Mouse (Mus musculus): ENCODE results near the gene Lsp1. TPM values are rescaled to one million over a fixed set of nuclear protein-coding genes. Genes with fewer than 3 reads are reported as not detected.

Lsp1 gene
- polyA plus RNA-seq, 1 experiment from 2014 or later = 99.6 TPM

DNA sequence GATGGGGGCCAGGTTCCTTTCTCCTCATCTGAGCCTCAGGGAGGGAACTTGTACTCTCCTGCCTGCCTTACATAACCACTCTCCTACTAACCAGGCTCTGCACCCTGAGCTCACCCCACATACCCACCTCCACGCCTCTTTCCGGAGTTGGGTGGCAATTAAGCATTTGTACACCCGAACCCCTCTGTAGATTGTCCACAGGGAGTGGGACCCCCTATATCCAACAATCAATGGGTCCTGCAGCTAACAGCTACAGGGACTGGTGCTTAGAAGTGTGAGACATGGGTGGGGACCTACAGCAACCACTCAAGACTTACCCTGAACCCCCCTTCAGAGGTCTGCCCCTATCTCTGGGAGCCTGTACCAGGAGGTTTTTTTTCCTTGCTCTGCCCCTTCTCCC, 20.1 kb downstream of the Lsp1 start:
- Histone ChIP-seq H3K4me2 (peak overlapping the region; percentile 59), H3K9me3 (ENCODE audit: low read depth, low read length) (no peaks in the 10 kb centered on the region), H3K27ac (ENCODE audit: low read depth) (peak overlapping the region; percentile 98), H3K27me3 (ENCODE audit: insufficient read depth, low read length) (no peaks in the 10 kb centered on the region), H3K4me1 (ENCODE audit: insufficient read depth) (peaks cover 33% of the 10 kb centered on the region), H3K4me3 (ENCODE audit: low read depth, low read length) (no peak overlapping the region), H3K36me3 (ENCODE audit: insufficient read depth) (peaks cover 22% of the 10 kb centered on the region), H3K9ac (peak overlapping the region; percentile 62)
- ATAC-seq (ENCODE audit: insufficient read depth) (no peak), DNase-seq (no peak)
- no peak for TF ChIP-seq CTCF (IDR thresholded peaks at IDR 0.05; ENCODE audit: low read depth)
- WGBS = 92% methylated on average over 3 of the region's 3 CpGs

DNA sequence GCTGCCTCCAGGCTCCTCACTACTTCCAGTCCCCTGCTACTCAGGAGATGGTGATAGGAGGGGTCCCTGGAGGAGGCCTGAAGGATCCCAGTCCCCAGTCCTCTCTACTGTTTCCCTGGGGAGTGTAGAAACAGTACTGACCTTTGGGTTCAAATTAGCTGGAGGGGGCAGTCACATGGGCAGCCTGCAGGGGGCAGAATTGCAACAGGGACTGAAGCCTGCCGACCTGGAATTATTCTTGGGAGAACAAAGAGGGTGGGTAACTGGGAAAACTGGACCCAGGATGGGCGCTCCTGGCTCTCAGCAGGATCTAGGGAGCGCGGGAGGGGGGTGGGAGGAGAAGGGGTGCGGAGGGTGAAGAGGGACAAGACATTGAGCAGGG, 20.6 kb downstream of the Lsp1 start:
- H3K4me1 ChIP-seq (ENCODE audit: insufficient read depth) = peaks cover 31% of the 10 kb centered on the region
- peak overlapping the region; percentile 98 for H3K27ac ChIP-seq (ENCODE audit: low read depth)
- DNase-seq (peak; percentile 83), ATAC-seq (ENCODE audit: insufficient read depth) (peak; percentile 3; the same call in 1 of the 2 replicates)
- H3K4me2 ChIP-seq = peak overlapping the region; percentile 59
- no peaks in the 10 kb centered on the region for H3K27me3 ChIP-seq (ENCODE audit: insufficient read depth, low read length)
- H3K4me3 ChIP-seq (ENCODE audit: low read depth, low read length) = peak overlapping the region; percentile 16
- H3K9me3 ChIP-seq (ENCODE audit: low read depth, low read length) = no peaks in the 10 kb centered on the region
- TF ChIP-seq CTCF (IDR thresholded peaks at IDR 0.05; ENCODE audit: low read depth) = peak; percentile 80
- peaks cover 27% of the 10 kb centered on the region for H3K36me3 ChIP-seq (ENCODE audit: insufficient read depth)
- H3K9ac ChIP-seq = peak overlapping the region; percentile 62
- 4% methylated on average over 5 of the region's 5 CpGs for WGBS

DNA sequence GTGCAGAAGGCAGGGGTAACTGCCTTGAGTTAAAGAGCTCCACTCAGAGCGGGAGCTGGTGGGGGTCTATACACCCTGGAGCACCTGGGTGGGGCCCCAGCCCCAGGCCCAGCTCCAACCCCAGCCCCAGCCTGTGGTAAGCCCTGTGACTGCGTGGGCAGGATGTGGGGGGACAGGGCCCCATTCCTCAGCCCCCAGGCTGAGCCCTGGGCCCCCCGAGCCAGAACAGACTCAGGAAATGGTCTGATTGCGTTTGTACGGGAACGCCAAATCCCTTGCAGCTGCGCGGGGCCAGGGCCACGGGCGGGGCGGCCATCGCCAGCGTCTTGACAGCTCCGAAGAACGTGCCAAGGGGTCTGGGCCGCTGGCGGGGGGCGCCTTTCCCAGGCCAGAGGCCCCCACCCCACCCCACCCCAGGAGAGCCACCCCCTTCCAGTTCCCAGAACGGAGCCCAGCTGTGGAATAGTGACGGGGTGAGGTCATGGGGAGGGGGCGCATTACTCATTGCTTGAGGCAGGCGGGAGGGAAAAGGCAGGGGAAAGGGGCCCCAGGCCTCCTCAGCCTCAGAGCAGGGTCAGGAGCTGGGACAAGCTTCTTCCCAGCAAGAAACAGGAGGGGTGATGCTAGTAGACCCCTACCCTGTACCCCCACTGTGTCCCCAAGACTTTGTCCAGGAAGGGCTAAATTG, 21.1 kb downstream of the Lsp1 start:
- peak overlapping the region; percentile 16 for H3K4me3 ChIP-seq (ENCODE audit: low read depth, low read length)
- ATAC-seq (ENCODE audit: insufficient read depth) = peak; percentile 81
- TF ChIP-seq CTCF (IDR thresholded peaks at IDR 0.05; ENCODE audit: low read depth) = no peak
- no peaks in the 10 kb centered on the region for H3K9me3 ChIP-seq (ENCODE audit: low read depth, low read length)
- H3K4me2 ChIP-seq = peak overlapping the region; percentile 59
- H3K36me3 ChIP-seq (ENCODE audit: insufficient read depth) = peaks cover 32% of the 10 kb centered on the region
- peak overlapping the region; percentile 62 for H3K9ac ChIP-seq
- peak overlapping the region; percentile 98 for H3K27ac ChIP-seq (ENCODE audit: low read depth)
- WGBS = under 1% methylated on average over 22 of the region's 22 CpGs
- DNase-seq = peak; percentile 89
- peaks cover 31% of the 10 kb centered on the region for H3K4me1 ChIP-seq (ENCODE audit: insufficient read depth)
- no peaks in the 10 kb centered on the region for H3K27me3 ChIP-seq (ENCODE audit: insufficient read depth, low read length)

DNA sequence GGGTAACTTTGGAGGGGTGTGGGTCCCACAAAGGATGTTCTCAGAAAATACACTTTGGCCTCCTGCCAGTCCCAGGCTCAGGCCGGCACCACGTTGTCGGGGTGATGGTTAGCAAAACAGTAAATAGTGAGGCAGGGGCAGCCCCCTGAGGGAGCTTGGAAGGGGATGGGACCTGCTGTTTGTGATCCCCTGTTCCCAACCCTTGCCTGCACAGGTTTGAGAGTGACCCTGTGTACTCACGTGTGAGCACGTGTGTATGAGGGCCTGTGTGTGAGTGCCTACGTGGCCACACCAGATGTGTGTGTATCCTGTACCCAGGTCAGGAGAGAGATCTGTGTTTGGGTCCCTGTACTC, 21.6 kb downstream of the Lsp1 start:
- 3% methylated on average over 6 of the region's 6 CpGs for WGBS
- H3K9ac ChIP-seq = peak overlapping the region; percentile 62
- no peaks in the 10 kb centered on the region for H3K9me3 ChIP-seq (ENCODE audit: low read depth, low read length)
- no peaks in the 10 kb centered on the region for H3K27me3 ChIP-seq (ENCODE audit: insufficient read depth, low read length)
- H3K4me1 ChIP-seq (ENCODE audit: insufficient read depth) = peaks cover 31% of the 10 kb centered on the region
- no peak overlapping the region for H3K4me3 ChIP-seq (ENCODE audit: low read depth, low read length)
- H3K36me3 ChIP-seq (ENCODE audit: insufficient read depth) = peaks cover 34% of the 10 kb centered on the region
- DNase-seq (peak; percentile 82), ATAC-seq (ENCODE audit: insufficient read depth) (peak; percentile 43)
- peak overlapping the region; percentile 98 for H3K27ac ChIP-seq (ENCODE audit: low read depth)
- TF ChIP-seq CTCF (IDR thresholded peaks at IDR 0.05; ENCODE audit: low read depth) = no peak
- peak overlapping the region; percentile 59 for H3K4me2 ChIP-seq

DNA sequence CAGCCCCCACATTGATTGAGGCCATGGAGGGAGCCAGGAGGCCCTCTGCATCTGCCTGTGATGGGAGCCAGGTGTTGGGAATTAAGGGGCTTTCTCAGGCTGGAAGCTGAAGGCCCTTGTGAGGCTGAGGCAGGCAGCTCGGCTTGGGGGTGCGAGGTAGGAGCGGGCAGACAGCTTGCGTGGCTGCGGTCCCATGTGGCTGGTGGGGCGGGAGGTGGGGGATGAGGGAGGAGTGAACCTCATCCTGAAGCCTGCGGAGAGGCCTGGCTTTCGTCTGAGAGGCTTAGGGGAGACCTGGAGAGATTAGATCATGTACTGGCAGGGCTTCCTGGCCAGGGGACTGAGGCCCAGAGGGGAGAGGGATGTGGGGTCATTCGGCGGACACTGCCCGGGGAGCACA, 22.5 kb downstream of the Lsp1 start:
- Histone ChIP-seq H3K36me3 (ENCODE audit: insufficient read depth) (peaks cover 35% of the 10 kb centered on the region), H3K9me3 (ENCODE audit: low read depth, low read length) (no peaks in the 10 kb centered on the region), H3K27me3 (ENCODE audit: insufficient read depth, low read length) (no peaks in the 10 kb centered on the region), H3K4me1 (ENCODE audit: insufficient read depth) (peaks cover 34% of the 10 kb centered on the region), H3K4me2 (peak overlapping the region; percentile 25; the same call in 1 of the 2 replicates), H3K9ac (0 out of 2 replicates have a peak overlapping the region, but pooled peaks have one; percentile 62), H3K4me3 (ENCODE audit: low read depth, low read length) (no peak overlapping the region), H3K27ac (ENCODE audit: low read depth) (peak overlapping the region; percentile 98)
- 27% methylated on average over 11 of the region's 11 CpGs for WGBS
- ATAC-seq (ENCODE audit: insufficient read depth) (0 out of 2 replicates have a peak, but pooled peaks have one; percentile 3), DNase-seq (peak; percentile 69)
- TF ChIP-seq CTCF (IDR thresholded peaks at IDR 0.05; ENCODE audit: low read depth) = no peak

DNA sequence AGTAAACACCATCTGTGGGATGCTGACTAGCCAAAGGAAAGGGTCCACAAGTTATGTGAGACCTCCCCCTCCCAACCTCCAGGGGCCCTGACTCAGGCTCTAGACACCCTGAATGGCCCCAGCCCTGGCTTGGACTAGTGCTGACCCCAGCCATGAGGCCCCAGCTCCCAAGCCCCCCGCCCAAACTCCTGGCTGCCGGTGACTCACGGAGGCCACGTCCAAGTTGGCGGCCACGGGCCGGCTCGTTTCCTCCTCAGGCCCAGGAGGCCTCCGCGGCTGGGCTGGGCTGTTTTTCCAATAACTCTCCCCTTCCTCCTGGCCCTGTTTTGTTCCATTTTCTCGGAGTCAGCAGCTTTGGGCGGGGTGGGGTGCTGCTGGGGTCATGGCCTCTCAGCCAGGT, 24.2 kb downstream of the Lsp1 start:
- ATAC-seq (ENCODE audit: insufficient read depth) = no peak
- H3K27ac ChIP-seq (ENCODE audit: low read depth) = peak overlapping the region; percentile 55; the same call in 1 of the 2 replicates
- DNase-seq = no peak

DNA sequence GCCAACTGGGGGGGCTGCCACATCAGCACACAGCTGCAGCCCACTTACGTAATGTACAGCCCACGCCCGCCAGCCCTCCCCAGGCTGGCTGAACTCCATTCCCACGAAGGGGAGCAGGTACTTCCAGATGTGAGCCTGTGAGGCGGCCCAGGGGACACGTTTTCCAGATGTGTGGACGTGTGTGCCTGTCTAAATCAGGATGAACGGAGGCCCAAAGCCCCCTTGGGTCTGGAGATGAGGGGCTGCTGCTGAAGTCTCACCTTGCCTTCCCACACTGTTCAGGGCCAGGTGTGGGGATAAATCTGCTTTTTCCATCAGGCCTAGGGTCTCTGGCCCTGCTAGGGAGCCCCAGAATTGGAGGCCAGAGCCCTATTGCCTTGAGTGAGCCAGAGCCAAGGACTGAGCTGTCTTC, 26.1 kb downstream of the Lsp1 start:
- Histone ChIP-seq H3K4me3 (ENCODE audit: low read depth, low read length) (no peak overlapping the region), H3K27me3 (ENCODE audit: insufficient read depth, low read length) (no peaks in the 10 kb centered on the region), H3K9ac (no peak overlapping the region), H3K36me3 (ENCODE audit: insufficient read depth) (peaks cover 65% of the 10 kb centered on the region), H3K9me3 (ENCODE audit: low read depth, low read length) (no peaks in the 10 kb centered on the region), H3K27ac (ENCODE audit: low read depth) (peak overlapping the region; percentile 64), H3K4me1 (ENCODE audit: insufficient read depth) (peaks cover 20% of the 10 kb centered on the region), H3K4me2 (no peak overlapping the region)
- no peak for TF ChIP-seq CTCF (IDR thresholded peaks at IDR 0.05; ENCODE audit: low read depth)
- DNase-seq = no peak
- WGBS = 52% methylated on average over 8 of the region's 8 CpGs
- no peak for ATAC-seq (ENCODE audit: insufficient read depth)

More for the DNA sequence above, 24.2 kb downstream of the Lsp1 start:
- Histone ChIP-seq H3K9me3 (ENCODE audit: low read depth, low read length) (no peaks in the 10 kb centered on the region), H3K27me3 (ENCODE audit: insufficient read depth, low read length) (no peaks in the 10 kb centered on the region), H3K9ac (no peak overlapping the region), H3K36me3 (ENCODE audit: insufficient read depth) (peaks cover 47% of the 10 kb centered on the region), H3K4me3 (ENCODE audit: low read depth, low read length) (no peak overlapping the region), H3K4me1 (ENCODE audit: insufficient read depth) (peaks cover 34% of the 10 kb centered on the region), H3K4me2 (no peak overlapping the region)
- TF ChIP-seq CTCF (IDR thresholded peaks at IDR 0.05; ENCODE audit: low read depth) = no peak
- 82% methylated on average over 12 of the region's 12 CpGs for WGBS
